Mouse (Mus musculus): ENCODE measurements at regions not wholly inside any gene's neighbourhood (a gene's known extent, or its start where the extent isn't known, plus 50 kb on each side); places are given as distances from the start of the nearest gene placed in this dataset.
"Not testable (repeated sequence)": the region's sequence is repeated elsewhere in the genome, so short reads cannot be mapped to it uniquely, and the experiment has no call there.

DNA sequence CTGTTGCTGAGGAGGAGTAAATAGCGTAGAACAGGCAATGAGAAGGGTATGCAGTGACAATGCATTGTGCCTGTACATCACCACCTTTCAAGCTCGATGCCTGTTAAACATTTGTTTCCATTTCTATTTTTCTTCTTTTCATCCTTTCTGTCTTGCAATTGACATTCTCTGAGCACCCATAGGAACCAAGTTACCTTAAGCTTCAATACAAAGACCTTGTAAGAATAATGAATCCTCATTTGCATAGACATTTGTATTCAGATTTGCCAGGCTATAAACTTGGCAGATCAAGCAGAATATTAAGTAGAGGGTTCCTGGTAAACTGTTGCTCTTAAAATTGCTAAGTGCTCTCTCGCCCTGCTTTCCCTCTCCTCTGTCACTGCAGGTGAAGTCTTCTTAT, 952.2 kb upstream of the Gm8797 start:
- Histone ChIP-seq H3K27ac (no peak overlapping the region), H3K9me3 (no peaks in the 10 kb centered on the region), H3K4me3 (replicated peaks) (no peak overlapping the region), H3K36me3 (no peaks in the 10 kb centered on the region), H3K4me1 (replicated peaks) (peaks cover 7% of the 10 kb centered on the region; the same call in 1 of the 2 replicates), H3K27me3 (no peaks in the 10 kb centered on the region), H3K9ac (replicated peaks) (no peak overlapping the region), H3K4me2 (no peak overlapping the region)
- ATAC-seq (ENCODE audit: insufficient number of reproducible peaks, insufficient read depth, low FRiP score, low TSS enrichment, low read depth) = no peak
- 70% methylated on average over 3 of the region's 3 CpGs for WGBS

DNA sequence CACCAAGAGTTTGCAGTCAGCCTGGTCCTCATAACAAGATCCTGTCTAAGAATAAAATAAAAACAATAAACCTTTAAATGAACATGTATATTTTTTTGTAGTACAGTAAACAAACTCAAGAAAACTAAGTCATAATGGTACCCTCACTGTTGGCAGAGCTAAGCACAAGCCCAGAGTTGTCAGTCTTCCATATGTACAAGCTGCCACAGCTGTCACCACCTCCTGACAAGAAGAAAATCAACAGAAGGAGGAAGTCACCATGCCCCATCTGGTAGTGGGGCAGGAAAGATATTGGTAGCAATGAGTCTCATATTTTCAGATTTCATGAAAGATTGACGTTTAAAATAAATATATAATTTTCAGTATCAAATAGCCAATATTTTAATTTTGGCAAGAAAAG, 916.1 kb upstream of the Gm8797 start:
- no peak overlapping the region for H3K27ac ChIP-seq
- WGBS = 93% methylated on average over 1 of the region's 1 CpGs
- no peak for ATAC-seq (ENCODE audit: insufficient number of reproducible peaks, insufficient read depth, low FRiP score, low TSS enrichment, low read depth)
- no peaks in the 10 kb centered on the region for H3K9me3 ChIP-seq
- no peaks in the 10 kb centered on the region for H3K4me1 ChIP-seq (replicated peaks)
- no peak overlapping the region for H3K9ac ChIP-seq (replicated peaks)
- H3K4me3 ChIP-seq (replicated peaks) = no peak overlapping the region
- H3K27me3 ChIP-seq = no peaks in the 10 kb centered on the region
- no peaks in the 10 kb centered on the region for H3K36me3 ChIP-seq
- H3K4me2 ChIP-seq = no peak overlapping the region

DNA sequence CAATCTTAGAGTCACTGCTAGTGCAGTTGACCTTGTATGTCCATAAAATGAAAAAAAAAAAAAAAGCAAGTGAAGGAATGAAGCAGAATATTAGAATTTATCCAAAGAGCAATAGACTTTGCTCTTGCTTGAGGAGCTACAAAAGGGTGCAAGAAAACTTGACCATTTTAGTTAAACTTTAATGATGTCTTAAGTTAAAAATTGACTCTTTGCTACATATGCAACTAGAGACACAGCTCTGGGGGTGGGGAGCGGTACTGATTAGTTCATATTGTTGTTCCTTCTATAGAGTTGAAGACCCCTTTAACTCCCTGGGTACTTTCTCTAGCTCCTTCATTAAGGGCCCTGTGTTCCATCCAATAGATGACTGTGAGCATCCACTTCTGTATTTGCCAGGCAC, 915.0 kb upstream of the Gm8797 start:
- Histone ChIP-seq H3K4me1 (replicated peaks) (no peaks in the 10 kb centered on the region), H3K9me3 (no peaks in the 10 kb centered on the region), H3K4me3 (replicated peaks) (no peak overlapping the region), H3K36me3 (no peaks in the 10 kb centered on the region), H3K4me2 (no peak overlapping the region), H3K27ac (no peak overlapping the region), H3K27me3 (no peaks in the 10 kb centered on the region), H3K9ac (replicated peaks) (no peak overlapping the region)
- WGBS = 100% methylated on average over 1 of the region's 1 CpGs
- ATAC-seq (ENCODE audit: insufficient number of reproducible peaks, insufficient read depth, low FRiP score, low TSS enrichment, low read depth) = no peak

DNA sequence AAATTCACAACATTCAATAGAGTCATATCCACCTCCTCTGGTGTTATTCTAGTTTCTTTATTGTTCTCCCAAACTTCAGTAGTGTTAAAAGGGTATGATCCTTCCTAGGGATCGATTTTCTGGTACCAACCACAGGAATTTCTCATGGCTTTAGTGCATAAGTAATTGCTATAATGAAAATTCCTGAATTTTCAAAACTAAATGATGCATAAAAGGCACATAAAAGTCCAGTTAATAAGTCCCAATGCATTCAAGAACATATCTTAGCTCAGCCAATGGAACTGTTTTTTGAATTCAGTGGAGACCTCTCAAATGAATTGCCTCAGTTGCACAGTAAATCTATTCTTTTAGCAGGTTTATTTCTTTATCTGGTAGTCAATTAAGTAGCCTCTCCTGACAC, 913.7 kb upstream of the Gm8797 start:
- H3K4me3 ChIP-seq (replicated peaks) = no peak overlapping the region
- no peak overlapping the region for H3K4me2 ChIP-seq
- 68% methylated on average over 1 of the region's 1 CpGs for WGBS
- no peak overlapping the region for H3K9ac ChIP-seq (replicated peaks)
- no peak for ATAC-seq (ENCODE audit: insufficient number of reproducible peaks, insufficient read depth, low FRiP score, low TSS enrichment, low read depth)
- no peaks in the 10 kb centered on the region for H3K27me3 ChIP-seq
- H3K9me3 ChIP-seq = no peaks in the 10 kb centered on the region
- no peaks in the 10 kb centered on the region for H3K36me3 ChIP-seq
- no peaks in the 10 kb centered on the region for H3K4me1 ChIP-seq (replicated peaks)
- H3K27ac ChIP-seq = no peak overlapping the region

DNA sequence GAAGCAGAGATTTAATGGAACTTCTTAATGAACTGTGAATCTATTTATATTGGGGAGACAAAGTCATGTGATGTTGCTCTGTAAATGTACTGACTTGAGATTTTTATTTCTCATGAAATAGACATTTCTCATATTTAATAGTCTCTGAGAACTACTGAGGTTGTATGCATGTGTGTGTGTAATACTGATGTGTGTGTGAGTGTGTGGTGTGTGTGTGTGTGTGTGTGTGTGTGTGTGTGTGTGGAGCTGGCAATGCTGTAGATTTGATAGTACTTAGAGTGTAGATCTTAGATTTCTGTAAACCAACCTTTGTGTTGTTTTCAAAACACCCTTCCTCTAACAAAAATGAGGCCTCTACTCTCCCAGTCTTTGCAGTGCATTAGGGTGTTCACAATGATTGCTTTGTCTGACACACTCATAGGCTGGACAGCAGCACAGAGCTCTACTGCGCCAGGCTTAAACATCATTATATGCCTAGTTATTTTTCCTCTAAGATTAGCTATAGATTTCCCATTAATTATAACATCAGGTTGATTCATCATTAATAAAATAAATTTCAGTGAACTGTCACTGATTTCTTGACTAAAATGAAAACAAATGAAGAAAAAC, 895.5 kb upstream of the Gm8797 start:
- Histone ChIP-seq H3K27ac (no peak overlapping the region), H3K9ac (replicated peaks) (no peak overlapping the region), H3K4me1 (replicated peaks) (0 out of 2 replicates have a peak, but pooled peaks cover 2% of the 10 kb centered on the region), H3K9me3 (no peaks in the 10 kb centered on the region), H3K36me3 (no peaks in the 10 kb centered on the region), H3K27me3 (no peaks in the 10 kb centered on the region), H3K4me2 (no peak overlapping the region), H3K4me3 (replicated peaks) (no peak overlapping the region)
- WGBS = 83% methylated on average over 1 of the region's 1 CpGs
- ATAC-seq (ENCODE audit: insufficient number of reproducible peaks, insufficient read depth, low FRiP score, low TSS enrichment, low read depth) = no peak; the same call in 1 of the 2 replicates

DNA sequence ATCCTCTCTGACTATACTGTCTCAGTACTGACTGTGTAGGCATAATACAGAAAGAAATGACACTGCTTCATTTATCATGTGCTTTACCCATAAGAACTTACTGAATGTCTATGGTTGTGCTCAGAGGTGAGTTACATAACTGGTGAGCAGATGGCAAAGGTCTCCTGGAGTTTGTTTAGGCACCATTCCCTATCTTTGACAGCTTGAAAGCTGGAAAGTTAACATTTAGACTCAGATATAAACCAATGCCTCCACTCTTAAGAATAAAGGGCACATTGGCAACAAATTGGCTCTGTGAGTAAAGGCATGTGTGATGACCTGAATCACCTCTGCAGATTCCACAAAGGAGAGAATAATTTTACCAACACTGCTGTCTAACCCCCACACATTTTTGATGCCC, 894.0 kb upstream of the Gm8797 start:
- Histone ChIP-seq H3K36me3 (no peaks in the 10 kb centered on the region), H3K4me2 (no peak overlapping the region), H3K4me1 (replicated peaks) (0 out of 2 replicates have a peak, but pooled peaks cover 2% of the 10 kb centered on the region), H3K9me3 (no peaks in the 10 kb centered on the region), H3K27me3 (no peaks in the 10 kb centered on the region), H3K9ac (replicated peaks) (no peak overlapping the region), H3K27ac (no peak overlapping the region), H3K4me3 (replicated peaks) (no peak overlapping the region)
- no peak for ATAC-seq (ENCODE audit: insufficient number of reproducible peaks, insufficient read depth, low FRiP score, low TSS enrichment, low read depth)

DNA sequence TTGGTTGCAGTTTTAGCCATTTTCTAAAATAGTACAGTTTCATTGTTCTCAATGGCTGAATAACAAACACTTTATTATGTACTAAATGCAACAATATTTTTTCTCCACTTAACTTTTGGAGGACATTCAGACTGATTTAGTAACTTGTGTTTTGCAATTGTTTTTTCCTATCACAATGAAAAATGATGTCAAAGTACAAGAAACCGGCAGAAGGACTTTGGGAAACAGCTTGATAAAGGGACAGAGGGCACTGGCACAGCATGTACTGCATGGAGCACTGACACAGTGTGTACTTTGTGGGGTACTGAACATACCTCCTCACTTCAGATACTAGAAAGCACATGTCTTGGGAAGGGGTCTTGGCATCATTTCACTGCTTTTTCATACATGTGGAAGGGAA, 884.4 kb upstream of the Gm8797 start:
- Histone ChIP-seq H3K36me3 (no peaks in the 10 kb centered on the region), H3K4me1 (replicated peaks) (no peaks in the 10 kb centered on the region), H3K4me3 (replicated peaks) (no peak overlapping the region), H3K27me3 (no peaks in the 10 kb centered on the region), H3K27ac (no peak overlapping the region), H3K9me3 (0 out of 2 replicates have a peak, but pooled peaks cover 7% of the 10 kb centered on the region), H3K4me2 (no peak overlapping the region), H3K9ac (replicated peaks) (no peak overlapping the region)
- 79% methylated on average over 1 of the region's 1 CpGs for WGBS
- no peak for ATAC-seq (ENCODE audit: insufficient number of reproducible peaks, insufficient read depth, low FRiP score, low TSS enrichment, low read depth)

DNA sequence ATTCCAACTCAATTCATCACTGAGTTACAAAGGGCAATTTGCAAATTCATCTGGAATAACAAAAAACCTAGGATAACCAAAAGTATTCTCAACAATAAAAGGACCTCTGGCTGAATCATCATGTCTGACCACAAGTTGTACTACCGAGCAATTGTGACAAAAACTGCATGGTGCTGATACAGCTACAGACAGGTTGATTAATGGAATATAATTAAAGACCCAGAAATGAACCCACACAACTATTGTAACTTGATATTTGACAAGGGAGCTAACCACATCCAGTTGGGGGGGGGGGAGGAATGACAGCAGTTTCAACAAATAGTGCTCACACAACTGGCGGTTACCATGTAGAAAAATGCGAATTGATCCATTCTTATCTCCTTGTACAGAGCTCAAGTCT, 864.7 kb upstream of the Gm8797 start:
- ATAC-seq (ENCODE audit: insufficient number of reproducible peaks, insufficient read depth, low FRiP score, low TSS enrichment, low read depth) = no peak
- 78% methylated on average over 3 of the region's 3 CpGs for WGBS

DNA sequence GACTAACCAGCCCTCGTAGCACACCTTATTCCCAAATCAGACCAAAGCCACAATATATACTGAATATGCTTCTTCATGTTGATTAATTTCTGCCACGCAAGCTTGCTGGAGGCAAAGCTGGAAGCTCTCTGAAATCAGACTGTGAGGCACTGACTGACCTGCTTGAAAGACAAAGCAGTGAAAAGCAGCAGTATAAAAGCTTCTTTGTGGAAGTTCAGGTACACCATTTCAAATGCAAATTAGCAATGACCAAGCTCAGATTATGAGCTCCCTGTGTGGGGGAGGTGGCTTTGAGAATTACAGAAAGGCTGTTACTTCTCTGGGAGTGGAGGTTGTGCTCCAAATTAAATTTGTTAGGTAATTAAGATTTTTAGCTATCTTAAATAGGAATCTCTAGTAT, 857.5 kb upstream of the Gm8797 start:
- no peak for ATAC-seq (ENCODE audit: insufficient number of reproducible peaks, insufficient read depth, low FRiP score, low TSS enrichment, low read depth)
- H3K4me2 ChIP-seq = no peak overlapping the region
- 91% methylated on average over 2 of the region's 2 CpGs for WGBS

More for the DNA sequence above, 864.7 kb upstream of the Gm8797 start:
- Histone ChIP-seq H3K36me3 (no peaks in the 10 kb centered on the region), H3K4me3 (replicated peaks) (no peak overlapping the region), H3K9ac (replicated peaks) (no peak overlapping the region), H3K27me3 (no peaks in the 10 kb centered on the region), H3K27ac (no peak overlapping the region), H3K4me1 (replicated peaks) (no peaks in the 10 kb centered on the region), H3K4me2 (no peak overlapping the region), H3K9me3 (no peaks in the 10 kb centered on the region)

DNA sequence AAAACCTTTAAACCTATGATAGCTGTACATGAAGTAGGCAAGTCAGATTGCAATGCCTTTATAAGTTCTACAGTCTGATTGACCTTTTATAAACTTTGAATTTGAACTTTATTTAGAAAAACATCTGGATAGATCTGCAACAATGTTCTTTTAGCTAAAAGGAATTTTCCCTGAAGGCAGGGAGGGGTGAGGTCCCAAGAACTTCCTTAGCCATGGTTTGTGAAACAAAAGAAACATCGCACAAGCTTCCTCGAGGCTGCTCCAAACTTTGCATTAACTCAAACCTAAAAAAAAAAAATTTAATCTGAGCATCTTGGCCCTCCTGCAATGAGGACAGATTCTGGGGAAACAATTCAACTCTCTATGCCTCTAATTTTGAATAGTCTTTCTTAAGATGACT, 854.8 kb upstream of the Gm8797 start:
- no peak for ATAC-seq (ENCODE audit: insufficient number of reproducible peaks, insufficient read depth, low FRiP score, low TSS enrichment, low read depth)
- no peaks in the 10 kb centered on the region for H3K4me1 ChIP-seq (replicated peaks)
- no peak overlapping the region for H3K4me3 ChIP-seq (replicated peaks)
- WGBS = 83% methylated on average over 2 of the region's 2 CpGs
- H3K36me3 ChIP-seq = no peaks in the 10 kb centered on the region
- H3K9me3 ChIP-seq = peaks cover 13% of the 10 kb centered on the region
- no peak overlapping the region for H3K4me2 ChIP-seq
- no peak overlapping the region for H3K27ac ChIP-seq
- H3K9ac ChIP-seq (replicated peaks) = no peak overlapping the region
- no peaks in the 10 kb centered on the region for H3K27me3 ChIP-seq

More for the DNA sequence above, 857.5 kb upstream of the Gm8797 start:
- Histone ChIP-seq H3K27ac (no peak overlapping the region), H3K4me1 (replicated peaks) (no peaks in the 10 kb centered on the region), H3K9ac (replicated peaks) (no peak overlapping the region), H3K27me3 (no peaks in the 10 kb centered on the region), H3K9me3 (peaks cover 13% of the 10 kb centered on the region), H3K36me3 (no peaks in the 10 kb centered on the region), H3K4me3 (replicated peaks) (no peak overlapping the region)

DNA sequence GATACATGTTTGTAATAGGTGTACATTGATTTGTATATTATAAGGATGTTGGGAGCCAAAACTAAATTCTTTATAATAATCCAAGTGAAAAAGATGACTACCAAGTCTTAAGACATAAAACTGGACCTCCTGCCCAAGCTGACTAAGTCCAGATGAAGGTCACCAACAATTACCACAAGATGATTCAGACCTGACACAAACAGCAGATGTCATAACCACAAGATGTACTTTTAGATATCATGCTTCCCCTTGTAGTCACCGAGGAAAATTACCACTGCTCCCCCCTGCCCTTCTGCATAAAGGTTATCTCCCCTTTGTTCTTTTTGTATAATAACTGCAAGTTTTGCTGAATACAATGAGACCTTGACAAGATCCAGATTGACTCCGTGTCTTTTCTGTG, 843.0 kb upstream of the Gm8797 start:
- WGBS = 90% methylated on average over 2 of the region's 2 CpGs
- not testable (repeated sequence) for H3K4me3 ChIP-seq (replicated peaks)

DNA sequence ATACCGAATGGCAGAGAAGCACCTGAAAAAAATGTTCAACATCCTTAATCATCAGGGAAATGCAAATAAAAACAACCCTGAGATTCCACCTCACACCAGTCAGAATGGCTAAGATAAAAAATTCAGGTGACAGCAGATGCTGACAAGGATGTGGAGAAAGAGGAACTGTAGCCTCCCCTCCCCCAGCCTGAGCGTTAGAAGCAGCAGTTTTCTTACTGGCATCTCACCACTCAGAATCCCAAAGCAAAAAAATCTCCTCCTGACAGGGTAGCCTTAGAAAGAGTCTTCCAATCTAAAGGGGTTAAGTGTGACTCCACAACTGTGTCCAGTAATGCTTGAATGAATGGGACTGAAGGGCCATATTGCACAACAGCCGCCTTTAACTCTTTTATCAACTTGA, 819.9 kb upstream of the Gm8797 start:
- H3K4me2 ChIP-seq; H3K27me3 ChIP-seq; H3K9ac ChIP-seq (replicated peaks); ATAC-seq (ENCODE audit: insufficient number of reproducible peaks, insufficient read depth, low FRiP score, low TSS enrichment, low read depth); H3K4me3 ChIP-seq (replicated peaks); H3K4me1 ChIP-seq (replicated peaks); H3K36me3 ChIP-seq; H3K9me3 ChIP-seq; H3K27ac ChIP-seq: not testable (repeated sequence)
- 87% methylated on average over 3 of the region's 3 CpGs for WGBS

More for the DNA sequence above, 843.0 kb upstream of the Gm8797 start:
- ATAC-seq (ENCODE audit: insufficient number of reproducible peaks, insufficient read depth, low FRiP score, low TSS enrichment, low read depth); H3K27ac ChIP-seq; H3K27me3 ChIP-seq; H3K9ac ChIP-seq (replicated peaks); H3K4me1 ChIP-seq (replicated peaks); H3K36me3 ChIP-seq; H3K9me3 ChIP-seq; H3K4me2 ChIP-seq: not testable (repeated sequence)

Data from limb, embryonic 12.5 days (tissue).